Mouse (Mus musculus) midbrain, embryonic 11.5 days (tissue): ENCODE results near the gene Dpf3. TPM values are rescaled to one million over a fixed set of nuclear protein-coding genes. Genes with fewer than 3 reads are reported as not detected.

Experiments used
- ATAC-seq: fragments of 200-750 bp; cut with Nextera tagmentation; 2 replicates; pipeline ENCODE4 v1.8.0; 2017; ENCODE audit warnings: moderate TSS enrichment, moderate library complexity; ENCODE audit not compliant: low FRiP score
- DNase-seq: peaks from one replicate; pipeline ENCODE4 v3.0.0; 2015; ENCODE audit warnings: low spot score; ENCODE audit errors: missing footprints
- H3K27ac ChIP-seq: fragments of 300-500 bp; sonication (generic); 2 replicates; pipeline ENCODE4 v1.5.1; 2014; ENCODE audit warnings: low read depth, low read length
- H3K27me3 ChIP-seq: fragments of 300-500 bp; sonication (generic); 2 replicates; pipeline ENCODE4 v1.6.1; 2014; ENCODE audit warnings: mild to moderate bottlenecking, low read length, moderate library complexity, mixed read lengths; ENCODE audit not compliant: control insufficient read depth, insufficient read depth
- H3K36me3 ChIP-seq: fragments of 300-500 bp; sonication (generic); 2 replicates; pipeline ENCODE4 v1.6.1; 2014; ENCODE audit warnings: mild to moderate bottlenecking, low read length, moderate library complexity, mixed read lengths; ENCODE audit not compliant: control insufficient read depth, insufficient read depth
- H3K4me1 ChIP-seq: fragments of 300-500 bp; sonication (generic); 2 replicates; pipeline ENCODE4 v1.6.1; 2014; ENCODE audit warnings: low read length; ENCODE audit not compliant: control insufficient read depth, insufficient read depth
- H3K4me2 ChIP-seq: fragments of 300-500 bp; sonication (generic); 2 replicates; pipeline ENCODE4 v1.6.1; 2014; ENCODE audit warnings: mild to moderate bottlenecking, moderate library complexity
- H3K4me3 ChIP-seq: fragments of 300-500 bp; sonication (generic); 2 replicates; pipeline ENCODE4 v1.5.1; 2014; ENCODE audit warnings: low read depth, low read length
- H3K9ac ChIP-seq: fragments of 300-500 bp; sonication (generic); 2 replicates; pipeline ENCODE4 v1.6.1; 2014; ENCODE audit warnings: low read length
- H3K9me3 ChIP-seq: fragments of 300-500 bp; sonication (generic); 2 replicates; pipeline ENCODE4 v1.6.1; 2016; ENCODE audit warnings: low read length; ENCODE audit not compliant: control insufficient read depth
- WGBS: fragments of 180-500 bp; shearing (Covaris S2); extraction: QIAGEN DNeasy Blood & Tissue Kit; methylation state at CpG from one replicate; pipeline ENCODE4 v1.1.7; 2014; 5-methylcytosine and 5-hydroxymethylcytosine counted together
- polyA plus RNA-seq: library from polyadenylated mRNA; unstranded; fragments of >200 nt; fragmentation: Nextera tagmentation; extraction: Ambion mirVana; gene quantifications from 2 replicates; pipeline ENCODE4 v1.2.1, GENCODE M21; 2014

Gene Dpf3
- polyA plus RNA-seq, 1 experiment from 2014 or later, result 11.3 TPM

GRCm38 (mm10) chr12:83387554-83387953, 100.0 kb downstream of the Dpf3 start:
- no peak overlapping the region for H3K4me2 ChIP-seq
- WGBS, result 48% methylated on average over 3 of the region's 3 CpGs
- H3K27me3 ChIP-seq, result no peaks in the 10 kb centered on the region
- no peak overlapping the region for H3K9ac ChIP-seq
- no peaks in the 10 kb centered on the region for H3K9me3 ChIP-seq
- no peak overlapping the region for H3K4me3 ChIP-seq
- ATAC-seq (no peak), DNase-seq (no peak)
- H3K4me1 ChIP-seq, result peaks cover 2% of the 10 kb centered on the region; the same call in 1 of the 2 replicates
- no peaks in the 10 kb centered on the region for H3K36me3 ChIP-seq
- no peak overlapping the region for H3K27ac ChIP-seq

- Histone ChIP-seq H3K27ac (no peak overlapping the region), H3K27me3 (no peaks in the 10 kb centered on the region), H3K4me1 (peaks cover 5% of the 10 kb centered on the region; the same call in 1 of the 2 replicates), H3K36me3 (no peaks in the 10 kb centered on the region), H3K9me3 (no peaks in the 10 kb centered on the region), H3K9ac (no peak overlapping the region), H3K4me2 (no peak overlapping the region), H3K4me3 (no peak overlapping the region)
- DNase-seq, result no peak
- no peak for ATAC-seq
- 92% methylated on average over 6 of the region's 7 CpGs for WGBS
Measured at GRCm38 (mm10) chr12:83381072-83381471, 106.4 kb downstream of the Dpf3 start.

- H3K36me3 ChIP-seq, result no peaks in the 10 kb centered on the region
- H3K27ac ChIP-seq, result no peak overlapping the region
- ATAC-seq (no peak), DNase-seq (no peak)
- no peak overlapping the region for H3K9ac ChIP-seq
- H3K27me3 ChIP-seq, result no peaks in the 10 kb centered on the region
- no peak overlapping the region for H3K4me3 ChIP-seq
- no peak overlapping the region for H3K4me2 ChIP-seq
- peaks cover 5% of the 10 kb centered on the region; the same call in 1 of the 2 replicates for H3K4me1 ChIP-seq
- WGBS, result 59% methylated on average over 3 of the region's 3 CpGs
- no peaks in the 10 kb centered on the region for H3K9me3 ChIP-seq
Measured at GRCm38 (mm10) chr12:83380016-83380415, 107.5 kb downstream of the Dpf3 start.

- no peak for ATAC-seq
- 85% methylated on average over 12 of the region's 12 CpGs for WGBS
- H3K36me3 ChIP-seq, result no peaks in the 10 kb centered on the region
- H3K9me3 ChIP-seq, result no peaks in the 10 kb centered on the region
- no peak overlapping the region for H3K27ac ChIP-seq
- 0 out of 2 replicates have a peak, but pooled peaks cover 2% of the 10 kb centered on the region for H3K4me1 ChIP-seq
- no peaks in the 10 kb centered on the region for H3K27me3 ChIP-seq
- no peak overlapping the region for H3K9ac ChIP-seq
- H3K4me3 ChIP-seq, result no peak overlapping the region
- DNase-seq, result no peak
- no peak overlapping the region for H3K4me2 ChIP-seq
Measured at GRCm38 (mm10) chr12:83375015-83375831, 112.3 kb downstream of the Dpf3 start.

- Histone ChIP-seq H3K4me2 (no peak overlapping the region), H3K4me3 (no peak overlapping the region), H3K4me1 (no peaks in the 10 kb centered on the region), H3K9ac (no peak overlapping the region), H3K27me3 (no peaks in the 10 kb centered on the region), H3K9me3 (no peaks in the 10 kb centered on the region), H3K36me3 (no peaks in the 10 kb centered on the region), H3K27ac (no peak overlapping the region)
- DNase-seq, result no peak
- WGBS, result 80% methylated on average over 7 of the region's 7 CpGs
- no peak for ATAC-seq
Measured at GRCm38 (mm10) chr12:83373081-83373480, 114.4 kb downstream of the Dpf3 start.

GRCm38 (mm10) chr12:83372290-83372689, 115.2 kb downstream of the Dpf3 start:
- H3K27me3 ChIP-seq, result no peaks in the 10 kb centered on the region

GRCm38 (mm10) chr12:83370221-83370620, 117.3 kb downstream of the Dpf3 start:
- Histone ChIP-seq H3K36me3 (no peaks in the 10 kb centered on the region), H3K4me2 (no peak overlapping the region), H3K9ac (no peak overlapping the region), H3K27me3 (no peaks in the 10 kb centered on the region), H3K9me3 (no peaks in the 10 kb centered on the region), H3K4me3 (no peak overlapping the region), H3K4me1 (no peaks in the 10 kb centered on the region), H3K27ac (no peak overlapping the region)
- ATAC-seq (no peak), DNase-seq (no peak)
- 91% methylated on average over 11 of the region's 11 CpGs for WGBS

More at GRCm38 (mm10) chr12:83372290-83372689, 115.2 kb downstream of the Dpf3 start:
- ATAC-seq (no peak), DNase-seq (no peak)
- Histone ChIP-seq H3K4me3 (no peak overlapping the region), H3K9me3 (no peaks in the 10 kb centered on the region), H3K27ac (no peak overlapping the region), H3K4me2 (no peak overlapping the region), H3K4me1 (no peaks in the 10 kb centered on the region), H3K36me3 (no peaks in the 10 kb centered on the region), H3K9ac (no peak overlapping the region)
- WGBS, result 89% methylated on average over 7 of the region's 7 CpGs

GRCm38 (mm10) chr12:83369416-83369815, 118.1 kb downstream of the Dpf3 start:
- Histone ChIP-seq H3K9me3 (no peaks in the 10 kb centered on the region), H3K4me1 (no peaks in the 10 kb centered on the region), H3K27ac (no peak overlapping the region), H3K9ac (no peak overlapping the region), H3K27me3 (no peaks in the 10 kb centered on the region), H3K36me3 (no peaks in the 10 kb centered on the region), H3K4me3 (no peak overlapping the region), H3K4me2 (no peak overlapping the region)
- DNase-seq (no peak), ATAC-seq (no peak)
- 83% methylated on average over 5 of the region's 5 CpGs for WGBS

- H3K4me1 ChIP-seq, result no peaks in the 10 kb centered on the region
Measured at GRCm38 (mm10) chr12:83367486-83367885, 120.0 kb downstream of the Dpf3 start.

More at GRCm38 (mm10) chr12:83367486-83367885, 120.0 kb downstream of the Dpf3 start:
- Histone ChIP-seq H3K9ac (no peak overlapping the region), H3K4me2 (no peak overlapping the region), H3K27me3 (no peaks in the 10 kb centered on the region), H3K4me3 (no peak overlapping the region), H3K36me3 (no peaks in the 10 kb centered on the region), H3K9me3 (no peaks in the 10 kb centered on the region), H3K27ac (no peak overlapping the region)
- DNase-seq (no peak), ATAC-seq (no peak)
- 86% methylated on average over 1 of the region's 1 CpGs for WGBS
